In genomic region chrX:166170800-166171738, GRCm38 (mm10) we compare ENCODE assay signal across 8 mouse cellular contexts. TPM values are rescaled to one million over a fixed set of nuclear protein-coding genes. Genes with fewer than 3 reads are reported as not detected.
DNase-seq lines count a peak whose midpoint lies in the region; ATAC-seq and TF ChIP-seq lines count a peak whose summit lies in the region.

No protein-coding gene starts in this region.

- intact Hi-C loops in heart, postnatal 10 days (cut with DNase I): loop anchor here (5.0 to 10.0 kb wide), 2 partner anchors 244 to 341 kb away; no protein-coding TSS in a partner anchor

- peak overlapping the region; percentile 64 for H3K4me3 ChIP-seq in heart, embryonic 15.5 days
- H3K4me3 ChIP-seq in ES-E14 (ENCODE audit: insufficient read depth in 1 of 2, low read depth in 1 of 2, low read length in 2 of 2, poor library complexity in 1 of 2, severe bottlenecking in 1 of 2): peak overlapping the region; percentile 81 to 88
- H3K4me3 ChIP-seq in hindbrain, embryonic 14.5 days (replicated peaks; ENCODE audit: low read length): peak overlapping the region; percentile 49
- H3K4me3 ChIP-seq in midbrain, embryonic 12.5 days: peak overlapping the region; percentile 47

- in situ Hi-C loops in ES-E14 (cut with MboI; ENCODE audit: low sequenced_read_pairs in 2 of 2, unreplicated experiment in 2 of 2): loop anchor here in 1 of 2 experiments (25.0 kb wide), 2 partner anchors 191 to 491 kb away; no protein-coding TSS in a partner anchor

- no peak for ATAC-seq in heart, embryonic 15.5 days (replicated peaks; ENCODE audit: insufficient number of reproducible peaks, insufficient read depth, low FRiP score, low read depth)
- no peak for ATAC-seq in hindbrain, embryonic 14.5 days (ENCODE audit: low FRiP score)
- ATAC-seq in midbrain, embryonic 12.5 days (ENCODE audit: low FRiP score, low read depth): no peak

- no peaks in the 10 kb centered on the region for H3K9me3 ChIP-seq in heart, embryonic 15.5 days (replicated peaks)
- no peaks in the 10 kb centered on the region for H3K9me3 ChIP-seq in ES-E14 (ENCODE audit: control insufficient read depth, insufficient read depth, low read depth, low read length)
- no peaks in the 10 kb centered on the region for H3K9me3 ChIP-seq in hindbrain, embryonic 14.5 days (ENCODE audit: control insufficient read depth, low read length)
- H3K9me3 ChIP-seq in midbrain, embryonic 12.5 days: no peaks in the 10 kb centered on the region

- no peak for DNase-seq in heart, postnatal 10 days
- no peak for DNase-seq in ES-E14 (ENCODE audit: low read depth, low spot score)
- no peak for DNase-seq in hindbrain, embryonic 14.5 days (ENCODE audit: low spot score)
- no peak for DNase-seq in spleen, postnatal 4 days (ENCODE audit: low spot score in 2 of 2)
- no peak for DNase-seq in urinary bladder, postnatal 14 days (ENCODE audit: low spot score)
- no peak for DNase-seq in cerebellum, postnatal 10 days

- no peaks in the 10 kb centered on the region for H3K36me3 ChIP-seq in heart, embryonic 15.5 days
- H3K36me3 ChIP-seq in ES-E14 (ENCODE audit: control insufficient read depth, insufficient read depth, low read length, poor library complexity, severe bottlenecking): no peaks in the 10 kb centered on the region
- no peaks in the 10 kb centered on the region for H3K36me3 ChIP-seq in hindbrain, embryonic 14.5 days (replicated peaks; ENCODE audit: control insufficient read depth, insufficient read depth)
- H3K36me3 ChIP-seq in midbrain, embryonic 12.5 days: no peaks in the 10 kb centered on the region

- H3K4me2 ChIP-seq in heart, embryonic 15.5 days: peak overlapping the region; percentile 63
- H3K4me2 ChIP-seq in hindbrain, embryonic 14.5 days (replicated peaks): peak overlapping the region; percentile 52
- peak overlapping the region; percentile 51 for H3K4me2 ChIP-seq in midbrain, embryonic 12.5 days (replicated peaks)

- 0 out of 2 replicates have a peak, but pooled peaks cover 3% of the 10 kb centered on the region for H3K4me1 ChIP-seq in heart, embryonic 15.5 days (replicated peaks)
- no peaks in the 10 kb centered on the region for H3K4me1 ChIP-seq in ES-E14 (ENCODE audit: control insufficient read depth in 2 of 2, insufficient read depth in 2 of 2, low read length in 2 of 2, poor library complexity in 1 of 2)
- peaks cover 6% of the 10 kb centered on the region; the same call in 1 of the 2 replicates for H3K4me1 ChIP-seq in hindbrain, embryonic 14.5 days (replicated peaks; ENCODE audit: control insufficient read depth, insufficient read depth, low read length)
- H3K4me1 ChIP-seq in midbrain, embryonic 12.5 days: peaks cover 9% of the 10 kb centered on the region; the same call in 1 of the 2 replicates

- no peaks in the 10 kb centered on the region for H3K27me3 ChIP-seq in heart, embryonic 15.5 days
- H3K27me3 ChIP-seq in hindbrain, embryonic 14.5 days (ENCODE audit: control insufficient read depth, insufficient read depth, low read length): peaks cover 3% of the 10 kb centered on the region; the same call in 1 of the 2 replicates
- peaks cover 19% of the 10 kb centered on the region for H3K27me3 ChIP-seq in midbrain, embryonic 12.5 days

- peak overlapping the region; percentile 43; the same call in 1 of the 2 replicates for H3K27ac ChIP-seq in heart, embryonic 15.5 days
- no peak overlapping the region for H3K27ac ChIP-seq in ES-E14 (ENCODE audit: insufficient read depth, low read depth, low read length, poor library complexity, severe bottlenecking)
- peak overlapping the region; percentile 88 for H3K27ac ChIP-seq in hindbrain, embryonic 14.5 days
- peak overlapping the region; percentile 86 for H3K27ac ChIP-seq in midbrain, embryonic 12.5 days (replicated peaks)

- peak overlapping the region; percentile 54 for H3K9ac ChIP-seq in heart, embryonic 15.5 days
- peak overlapping the region; percentile 79 for H3K9ac ChIP-seq in ES-E14 (ENCODE audit: insufficient read depth, low read depth, low read length, poor library complexity, severe bottlenecking)
- peak overlapping the region; percentile 60 for H3K9ac ChIP-seq in hindbrain, embryonic 14.5 days
- H3K9ac ChIP-seq in midbrain, embryonic 12.5 days (replicated peaks): peak overlapping the region; percentile 46; the same call in 1 of the 2 replicates

- 16% methylated on average over 9 of the region's 9 CpGs for WGBS in heart, embryonic 15.5 days
- 27% methylated on average over 9 of the region's 9 CpGs for WGBS in hindbrain, embryonic 14.5 days
- 34% methylated on average over 9 of the region's 9 CpGs for WGBS in midbrain, embryonic 12.5 days

TF ChIP-seq in ES-E14, 5 proteins besides CTCF, POLR2A, EP300 and RAD21:
- TF ChIP-seq MAFK (IDR thresholded peaks at IDR 0.05; ENCODE audit: insufficient read depth, low read depth, low read length) (no peak), ZC3H11A (IDR thresholded peaks at IDR 0.05; ENCODE audit: borderline replicate concordance, low read depth, low read length) (no peak)

RNA-seq across cellular contexts. Expression of gene Gemin8, which starts 0.8 kb away (rescaled TPM):
- polyA plus RNA-seq in heart, embryonic 15.5 days (2015; fragmentation: Nextera tagmentation; extraction: Ambion mirVana): 5.1 and 7.2 TPM in 2 replicates
- 1 to 10 TPM; 3.8 to 4.6 TPM for total RNA-seq in heart, postnatal 10 days (2021)
- total RNA-seq in ES-E14 (2012; rRNA removed): 7.0 and 8.5 TPM in 2 replicates
- polyA plus RNA-seq in hindbrain, embryonic 14.5 days (2014; fragmentation: Nextera tagmentation; extraction: Ambion mirVana): 8.5 and 10.5 TPM in 2 replicates
- 11.5 and 13.2 TPM in 2 replicates for polyA plus RNA-seq in midbrain, embryonic 12.5 days (2016; fragmentation: Nextera tagmentation; extraction: Ambion mirVana)
